Mouse (Mus musculus) embryonic fibroblast, embryonic 13.5 days (primary cell): ENCODE measurements around the gene Lrrc49. TPM values are rescaled to one million over a fixed set of nuclear protein-coding genes. Genes with fewer than 3 reads are reported as not detected.

Experiments
- H3K27ac ChIP-seq: 2 replicates; pipeline ENCODE4 v1.5.1; 2012; ENCODE audit warnings: low read length, control low read depth, inconsistent platforms; ENCODE audit not compliant: insufficient read depth
- H3K4me1 ChIP-seq: 2 replicates; pipeline ENCODE4 v1.6.1; 2011; ENCODE audit warnings: low read length; ENCODE audit not compliant: control insufficient read depth, insufficient read depth
- H3K4me3 ChIP-seq: 2 replicates; pipeline ENCODE4 v1.5.1; 2011; ENCODE audit warnings: mild to moderate bottlenecking, control low read depth, low read length; ENCODE audit not compliant: insufficient read depth
- CTCF ChIP-seq: IDR thresholded peaks from 2 replicates; pipeline ENCODE4 v1.5.1; 2011; ENCODE audit warnings: mild to moderate bottlenecking, control low read depth, low read length, moderate library complexity, borderline replicate concordance; ENCODE audit not compliant: insufficient read depth
- POLR2A ChIP-seq: IDR thresholded peaks from 2 replicates; pipeline ENCODE4 v1.6.1; 2011; ENCODE audit warnings: low read depth, mild to moderate bottlenecking, control low read depth, low read length, moderate library complexity
- polyA plus RNA-seq: library from polyadenylated mRNA; stranded (reverse); fragments of >200 nt; gene quantifications from 2 replicates; pipeline ENCODE4 v1.2.4, GENCODE M21; 2011; ENCODE audit warnings: low read depth; ENCODE audit not compliant: missing spikeins, insufficient read length

Gene Lrrc49
- polyA plus RNA-seq, 1 experiment, result 16.6 TPM

GRCm38 (mm10) chr9:60681005-60681404 is 7.0 kb downstream of the Lrrc49 start:
- no peak overlapping the region for H3K4me3 ChIP-seq
- no peak overlapping the region for H3K27ac ChIP-seq
- TF ChIP-seq CTCF (no peak), POLR2A (no peak)
- H3K4me1 ChIP-seq, result no peaks in the 10 kb centered on the region

- TF ChIP-seq CTCF (no peak), POLR2A (no peak)
- H3K27ac ChIP-seq, result no peak overlapping the region
- H3K4me1 ChIP-seq, result no peaks in the 10 kb centered on the region
- no peak overlapping the region for H3K4me3 ChIP-seq
Measured at GRCm38 (mm10) chr9:60678913-60679312, 9.0 kb downstream of the Lrrc49 start.

- no peak overlapping the region for H3K4me3 ChIP-seq
- H3K4me1 ChIP-seq, result no peaks in the 10 kb centered on the region
- no peak for TF ChIP-seq CTCF
- H3K27ac ChIP-seq, result no peak overlapping the region
Measured at GRCm38 (mm10) chr9:60676429-60676828, 11.5 kb downstream of the Lrrc49 start.

DNA sequence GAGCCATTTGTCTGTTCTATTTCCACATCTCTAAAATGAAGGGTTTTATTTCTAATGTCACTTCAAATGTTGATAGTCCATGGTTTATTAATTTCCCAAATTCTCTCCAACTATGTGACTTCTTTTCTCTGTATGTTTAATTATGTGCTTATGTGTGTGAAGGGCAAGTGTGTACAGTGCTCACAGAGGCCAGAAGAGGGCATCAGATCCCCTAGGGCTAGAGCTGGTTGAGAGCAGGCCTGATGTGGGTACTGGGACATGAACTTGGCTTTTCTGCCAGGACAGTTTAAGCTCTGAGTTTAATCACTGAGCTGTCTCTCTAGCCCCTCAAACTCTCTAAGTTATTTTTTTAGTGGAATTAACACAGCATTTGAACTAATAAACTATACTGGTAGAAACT is 13.2 kb downstream of the Lrrc49 start:
- Histone ChIP-seq H3K27ac (no peak overlapping the region), H3K4me3 (no peak overlapping the region), H3K4me1 (no peaks in the 10 kb centered on the region)
- TF ChIP-seq POLR2A, result no peak
- TF ChIP-seq CTCF, result peak; percentile 36; the same call in 1 of the 2 replicates

GRCm38 (mm10) chr9:60672568-60672967 is 15.4 kb downstream of the Lrrc49 start:
- Histone ChIP-seq H3K4me3 (no peak overlapping the region), H3K27ac (no peak overlapping the region), H3K4me1 (no peaks in the 10 kb centered on the region)
- TF ChIP-seq POLR2A (no peak), CTCF (no peak)

- Histone ChIP-seq H3K4me1 (no peaks in the 10 kb centered on the region), H3K27ac (no peak overlapping the region), H3K4me3 (no peak overlapping the region)
- no peak for TF ChIP-seq POLR2A
- no peak for TF ChIP-seq CTCF
Measured at GRCm38 (mm10) chr9:60668886-60669285, 19.1 kb downstream of the Lrrc49 start.

DNA sequence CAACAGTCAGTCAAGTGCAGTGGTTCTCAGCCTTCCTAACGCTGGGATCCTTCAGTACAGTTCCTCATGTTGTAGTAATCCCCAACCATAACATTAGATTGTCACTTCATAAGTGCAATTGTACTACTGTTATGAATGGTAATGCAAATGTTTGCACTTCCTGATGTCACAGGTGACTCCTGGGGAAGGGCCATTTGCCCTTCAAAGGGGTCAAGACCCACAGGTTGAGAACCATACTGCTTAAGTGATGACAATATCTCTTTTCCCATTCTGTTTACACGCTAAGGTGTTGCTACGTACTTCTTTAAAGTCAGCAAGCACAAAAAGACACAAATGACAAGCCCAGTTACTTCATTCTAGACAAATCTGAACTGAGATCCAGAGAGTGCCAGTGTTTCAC is 22.4 kb downstream of the Lrrc49 start:
- H3K27ac ChIP-seq, result no peak overlapping the region
- H3K4me1 ChIP-seq, result no peaks in the 10 kb centered on the region
- no peak overlapping the region for H3K4me3 ChIP-seq
- TF ChIP-seq CTCF (no peak), POLR2A (no peak)

DNA sequence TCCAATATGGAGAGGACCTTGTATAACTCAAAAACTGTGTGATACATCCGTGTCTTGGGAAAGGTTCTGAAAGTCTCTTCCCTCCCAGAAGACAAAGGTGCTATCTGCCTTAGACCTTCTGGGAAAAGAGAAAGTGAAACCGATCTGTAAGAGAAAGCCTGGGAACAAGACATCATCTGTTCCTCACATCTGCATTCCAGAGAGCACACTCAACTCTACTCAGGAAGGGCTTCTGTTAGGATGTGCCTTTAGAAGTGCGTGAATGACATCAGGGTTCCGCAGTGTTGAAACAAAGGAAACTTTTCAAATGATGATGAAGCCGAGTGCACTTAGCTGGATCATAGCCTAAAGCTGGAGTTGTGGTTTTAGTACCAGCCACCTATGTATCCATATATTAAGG is 23.1 kb downstream of the Lrrc49 start:
- Histone ChIP-seq H3K27ac (no peak overlapping the region), H3K4me1 (no peaks in the 10 kb centered on the region), H3K4me3 (no peak overlapping the region)
- TF ChIP-seq CTCF (no peak), POLR2A (no peak)

DNA sequence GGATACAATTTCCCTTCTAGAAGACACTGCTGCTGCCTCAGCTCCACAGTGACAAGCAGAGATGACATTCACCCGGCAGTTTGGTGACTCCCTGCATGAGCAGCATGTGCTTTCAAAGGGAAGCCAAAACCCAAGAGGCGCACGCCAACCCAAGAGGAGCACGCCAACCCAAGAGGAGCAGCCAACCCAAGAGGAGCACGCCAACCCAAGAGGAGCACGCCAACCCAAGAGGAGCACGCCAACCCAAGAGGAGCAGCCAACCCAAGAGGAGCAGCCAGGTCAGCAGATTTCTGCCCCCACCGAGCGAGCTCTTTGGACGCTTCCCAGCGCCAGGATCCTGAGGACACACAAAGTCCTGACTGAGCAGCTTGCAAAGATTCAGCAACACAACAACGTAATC is 23.6 kb downstream of the Lrrc49 start:
- Histone ChIP-seq H3K27ac (no peak overlapping the region), H3K4me1 (no peaks in the 10 kb centered on the region), H3K4me3 (no peak overlapping the region)
- TF ChIP-seq POLR2A (no peak), CTCF (no peak)

- Histone ChIP-seq H3K4me1 (no peaks in the 10 kb centered on the region), H3K27ac (no peak overlapping the region), H3K4me3 (no peak overlapping the region)
- no peak for TF ChIP-seq CTCF
- TF ChIP-seq POLR2A, result no peak
Measured at GRCm38 (mm10) chr9:60662936-60663335, 25.0 kb downstream of the Lrrc49 start.

DNA sequence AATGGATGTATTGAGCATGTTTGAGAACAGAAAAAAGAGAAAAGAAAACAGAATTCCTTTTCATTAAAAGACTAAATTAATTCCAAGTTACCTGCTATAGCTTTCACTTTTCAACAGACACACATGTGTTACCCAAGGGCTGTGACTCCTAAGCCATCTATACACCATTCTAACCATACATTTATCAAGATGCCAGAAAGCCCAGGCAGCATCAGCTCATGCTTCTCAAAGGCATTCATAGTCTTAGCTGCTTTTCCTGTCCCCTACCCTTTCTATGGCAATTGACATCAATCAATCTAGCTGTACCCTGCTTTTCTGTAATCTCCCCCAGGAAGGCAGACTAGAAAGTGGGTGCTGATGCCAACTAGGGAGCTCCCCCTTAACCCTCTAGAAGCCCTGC is 34.4 kb downstream of the Lrrc49 start:
- TF ChIP-seq CTCF, result no peak
- no peak for TF ChIP-seq POLR2A
- no peaks in the 10 kb centered on the region; the same call in 1 of the 2 replicates for H3K4me1 ChIP-seq
- no peak overlapping the region for H3K4me3 ChIP-seq
- H3K27ac ChIP-seq, result no peak overlapping the region; the same call in 1 of the 2 replicates
